Mouse (Mus musculus): ENCODE measurements around the gene Ucp3. TPM values are rescaled to one million over a fixed set of nuclear protein-coding genes. Genes with fewer than 3 reads are reported as not detected.

Ucp3 gene
- total RNA-seq, 2 experiments from 2014 or later: 2.0 to 2.5 TPM

GRCm38 (mm10) chr7:100535831-100536230, 63.0 kb downstream of the Ucp3 start:
- no peak for DNase-seq (ENCODE audit: extremely low spot score in 1 of 2, low spot score in 1 of 2)

Other genes starting within 250 kb of the Ucp3 start
- 100 to 1,000 TPM; 267 to 298 TPM for gene Pgm2l1, start 245.6 kb upstream of the Ucp3 start, total RNA-seq (2021)
- 1 to 10 TPM; 5.4 to 6.0 TPM for gene P4ha3, start 187.5 kb upstream of the Ucp3 start, total RNA-seq (2021)
- gene C2cd3, start 100.8 kb upstream of the Ucp3 start, total RNA-seq (2021): 10 to 100 TPM; 21.4 to 23.2 TPM
- gene Ppme1, start 100.7 kb upstream of the Ucp3 start, total RNA-seq (2021): 100 to 1,000 TPM; 141 to 145 TPM
- 10 to 100 TPM; 67.2 to 72.0 TPM for gene Ucp2, start 20.3 kb downstream of the Ucp3 start, total RNA-seq (2021)
- gene Dnajb13, start 42.0 kb downstream of the Ucp3 start, total RNA-seq (2021): under 1 TPM; 0.35 to 0.81 TPM
- 10 to 100 TPM in 1 of 2 experiments, 1 to 10 TPM in 1; 9.2 to 10.0 TPM for gene Coa4, start 64.1 kb downstream of the Ucp3 start, total RNA-seq (2021)
- 100 to 1,000 TPM; 373 to 387 TPM for gene Rab6a, start 134.4 kb downstream of the Ucp3 start, total RNA-seq (2021)
- 10 to 100 TPM; 63.9 to 67.7 TPM for gene Mrpl48, start 135.3 kb downstream of the Ucp3 start, total RNA-seq (2021)
- 100 to 1,000 TPM; 161 to 194 TPM for gene Plekhb1, start 189.4 kb downstream of the Ucp3 start, total RNA-seq (2021)
- gene Fam168a, start 233.6 kb downstream of the Ucp3 start, total RNA-seq (2021): 100 to 1,000 TPM; 224 to 251 TPM